Mouse (Mus musculus) bone marrow, adult 2 months (tissue): ENCODE measurements around the gene Hrg.

Experiments used
- CTCF ChIP-seq: fragments of 200-500 bp; IDR thresholded peaks from 2 replicates; pipeline ENCODE4 v1.5.1; 2011; ENCODE audit warnings: low read length, control low read depth; ENCODE audit not compliant: control insufficient read depth, insufficient read depth
- POLR2A ChIP-seq: fragments of 200-500 bp; IDR thresholded peaks from 2 replicates; pipeline ENCODE4 v1.6.1; 2011; ENCODE audit warnings: low read depth, mild to moderate bottlenecking, control low read depth, low read length, borderline replicate concordance; ENCODE audit not compliant: control insufficient read depth

DNA sequence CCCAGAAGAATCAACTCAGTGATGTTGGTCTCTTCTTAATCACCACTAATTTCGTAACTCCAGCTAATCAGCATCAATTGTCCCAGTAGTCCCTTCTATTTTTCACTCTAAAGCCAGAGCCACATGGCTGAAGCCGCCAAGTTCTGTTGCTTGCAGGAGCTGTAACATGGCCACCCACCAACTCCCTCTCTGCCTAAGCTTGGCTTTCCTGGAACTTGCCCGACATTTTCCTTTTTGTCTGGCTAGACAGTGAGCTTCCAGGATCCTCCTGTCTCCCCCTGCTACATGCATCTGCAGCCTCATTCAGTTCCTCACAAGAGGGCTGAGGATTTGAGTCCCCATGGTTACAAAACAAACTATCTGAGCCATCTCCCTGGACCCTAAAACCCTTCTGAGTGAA is 38.9 kb upstream of the Hrg start:
- TF ChIP-seq CTCF (no peak), POLR2A (no peak)
